Mouse (Mus musculus): ENCODE data around the gene Agtpbp1.

The Agtpbp1 gene

DNA sequence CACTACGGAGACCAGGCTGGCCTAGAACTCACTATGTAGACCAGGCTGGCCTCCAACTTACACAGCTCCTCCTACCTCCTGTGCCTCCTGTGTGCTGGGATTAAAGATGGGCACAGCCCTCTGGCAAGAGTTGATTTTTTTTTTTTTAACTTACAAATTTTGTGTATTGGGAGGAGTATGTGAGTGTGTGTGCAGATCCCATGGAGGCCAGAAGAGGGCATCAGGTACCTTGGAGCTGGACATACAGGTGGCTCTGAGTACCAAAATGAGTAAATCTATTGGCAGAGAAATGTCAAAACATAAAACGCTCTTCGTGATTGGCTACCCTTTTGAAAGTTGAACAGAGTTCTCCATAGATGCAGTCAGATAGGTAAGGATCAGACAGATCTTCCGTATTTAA lies 4.1 kb downstream of the Agtpbp1 start:
- no peak for DNase-seq (ENCODE audit: low spot score in 2 of 2)

- DNase-seq (ENCODE audit: low spot score in 2 of 2): peak; percentile 54 to 60
Measured at GRCm38 (mm10) chr13:59572549-59572948, 12.5 kb downstream of the Agtpbp1 start.

GRCm38 (mm10) chr13:59571107-59571506 lies 13.9 kb downstream of the Agtpbp1 start:
- no peak for DNase-seq (ENCODE audit: low spot score in 2 of 2)

GRCm38 (mm10) chr13:59565945-59566520 lies 19.0 kb downstream of the Agtpbp1 start:
- no peak for DNase-seq (ENCODE audit: low spot score in 2 of 2)

GRCm38 (mm10) chr13:59564923-59565322 lies 20.1 kb downstream of the Agtpbp1 start:
- DNase-seq (ENCODE audit: low spot score in 2 of 2): no peak

DNA sequence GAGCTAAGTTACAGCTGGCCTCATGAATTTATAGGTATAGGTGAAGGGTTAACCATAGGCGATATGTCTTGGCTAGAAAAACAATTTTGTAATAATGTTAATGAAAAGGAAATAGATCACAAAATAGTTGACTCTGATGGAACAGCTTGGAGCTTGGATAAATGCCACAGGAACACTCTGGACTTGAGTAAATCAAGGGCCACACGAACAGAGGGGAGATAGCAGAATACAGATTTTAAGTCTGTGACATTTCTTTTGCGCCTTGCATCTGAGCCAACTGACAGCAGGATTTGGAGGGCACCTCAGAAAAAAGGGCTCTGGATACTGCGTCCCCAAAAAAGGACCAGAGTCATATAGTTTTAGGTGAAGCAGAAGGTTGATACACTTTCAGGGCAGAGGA lies 20.5 kb downstream of the Agtpbp1 start:
- no peak for DNase-seq (ENCODE audit: low spot score in 2 of 2)

- no peak for DNase-seq (ENCODE audit: low spot score in 2 of 2)
Measured at GRCm38 (mm10) chr13:59562471-59562870, 22.6 kb downstream of the Agtpbp1 start.

DNA sequence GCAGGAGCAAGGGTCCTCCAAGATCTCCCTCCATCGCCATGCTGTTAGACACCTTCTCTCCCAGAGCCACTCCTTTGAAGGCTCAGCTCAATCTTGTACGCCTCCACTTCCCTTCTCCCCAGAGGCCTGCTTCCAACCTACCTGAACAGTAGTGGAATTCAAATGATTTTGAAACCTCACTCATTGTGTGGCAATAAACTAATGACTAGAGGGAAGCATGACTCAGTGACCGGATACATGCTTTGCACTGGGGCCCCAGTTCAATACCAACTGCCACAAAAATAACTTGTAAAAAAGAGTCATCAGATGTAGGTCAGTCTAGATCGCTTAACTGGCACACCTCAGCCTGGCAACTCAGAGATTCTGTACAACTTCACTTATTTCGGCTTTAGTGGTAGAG lies 26.3 kb downstream of the Agtpbp1 start:
- no peak for DNase-seq (ENCODE audit: low spot score in 2 of 2)

DNA sequence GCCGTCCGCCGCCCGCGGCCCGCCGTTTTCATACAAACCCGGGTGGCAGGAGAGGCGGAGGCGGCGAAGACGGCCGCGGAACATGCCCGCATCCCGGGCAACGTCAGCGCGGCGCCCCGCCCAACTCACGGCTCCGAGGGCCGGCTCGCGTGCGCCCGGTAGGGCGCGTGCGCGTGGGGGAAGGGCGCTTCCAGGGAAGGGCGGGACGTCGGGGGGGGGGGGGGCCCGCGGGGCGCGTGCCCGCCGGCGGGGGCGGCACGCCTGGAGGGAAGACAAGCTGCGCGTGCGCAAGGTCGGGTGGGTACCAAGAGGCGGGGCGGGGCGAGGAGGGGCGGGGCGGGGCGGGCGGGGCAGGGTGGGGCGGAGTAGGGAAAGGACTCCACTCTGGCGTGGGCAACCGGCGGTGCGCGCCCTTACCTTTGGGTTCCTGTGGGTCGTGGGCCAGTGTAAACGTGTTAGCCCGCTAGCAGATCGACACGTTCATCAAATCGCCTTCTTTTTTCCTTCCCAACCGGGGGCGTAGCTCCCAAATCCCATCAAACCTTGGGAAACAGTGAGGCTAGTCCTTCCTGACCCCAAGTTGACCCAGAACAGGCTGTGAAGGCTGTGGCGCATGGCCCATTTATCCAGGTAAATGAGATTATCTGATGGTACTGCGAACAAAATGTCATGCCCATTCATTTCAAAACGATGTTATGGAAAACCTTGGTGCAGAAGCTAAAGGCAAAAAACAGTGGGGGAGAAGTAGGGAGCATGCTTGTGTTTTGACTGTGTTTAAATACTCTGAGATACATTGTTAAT lies 27.6 kb downstream of the Agtpbp1 start:
- peak; percentile 84 to 85 for DNase-seq (ENCODE audit: low spot score in 2 of 2)

- DNase-seq (ENCODE audit: low spot score in 2 of 2): peak; percentile 46 to 54
Measured at GRCm38 (mm10) chr13:59556670-59557069, 28.4 kb downstream of the Agtpbp1 start.

GRCm38 (mm10) chr13:59555613-59556192 lies 29.3 kb downstream of the Agtpbp1 start:
- DNase-seq (ENCODE audit: low spot score in 2 of 2): no peak

GRCm38 (mm10) chr13:59554772-59555505 lies 30.1 kb downstream of the Agtpbp1 start:
- peak in 1 of 2 experiments; percentile 18 for DNase-seq (ENCODE audit: low spot score in 2 of 2)

GRCm38 (mm10) chr13:59552751-59553150 lies 32.3 kb downstream of the Agtpbp1 start:
- DNase-seq (ENCODE audit: low spot score in 2 of 2): no peak

DNA sequence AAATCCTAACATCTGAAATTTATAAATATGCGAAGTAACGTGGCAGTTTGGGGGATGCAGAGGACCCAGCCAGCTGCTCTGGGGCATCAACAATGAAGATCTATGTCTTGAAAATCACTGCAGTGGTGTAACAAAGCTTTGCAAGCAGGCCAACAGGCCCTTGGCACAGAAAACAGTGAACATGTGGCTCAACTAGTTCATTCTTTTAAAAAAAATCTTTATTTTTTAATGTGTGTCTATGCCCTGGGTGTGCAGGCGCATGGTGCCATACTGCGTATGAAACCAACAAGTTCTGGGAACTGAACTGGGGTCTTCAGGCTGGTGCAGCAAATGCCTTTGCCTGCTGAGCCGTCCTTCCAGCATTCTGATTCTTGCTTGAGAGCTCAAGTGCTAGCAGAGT lies 32.7 kb downstream of the Agtpbp1 start:
- no peak for DNase-seq (ENCODE audit: low spot score in 2 of 2)

DNA sequence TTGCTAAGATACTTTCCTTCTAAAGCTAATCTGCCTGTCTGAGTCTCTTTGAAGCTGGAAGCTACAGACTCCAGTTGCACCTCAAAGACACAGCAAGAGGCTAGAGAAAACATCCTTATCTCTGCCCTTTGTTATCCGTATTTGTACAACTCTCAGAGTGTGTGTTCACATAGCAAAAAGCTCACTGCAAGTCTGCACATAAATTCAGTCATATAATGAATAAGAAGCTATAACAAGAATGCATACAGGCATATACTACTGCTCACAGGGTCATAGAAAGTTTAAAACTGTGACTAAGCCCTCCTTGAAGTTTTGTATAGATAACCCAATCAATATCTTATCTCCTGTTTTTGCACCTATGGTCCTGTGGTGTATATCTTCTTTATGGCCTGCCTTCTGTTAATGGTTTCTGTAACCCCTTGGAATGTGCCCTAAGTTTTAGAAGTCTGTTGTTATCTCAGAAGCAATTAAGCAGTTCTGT lies 35.7 kb downstream of the Agtpbp1 start:
- DNase-seq (ENCODE audit: low spot score in 2 of 2): no peak

DNA sequence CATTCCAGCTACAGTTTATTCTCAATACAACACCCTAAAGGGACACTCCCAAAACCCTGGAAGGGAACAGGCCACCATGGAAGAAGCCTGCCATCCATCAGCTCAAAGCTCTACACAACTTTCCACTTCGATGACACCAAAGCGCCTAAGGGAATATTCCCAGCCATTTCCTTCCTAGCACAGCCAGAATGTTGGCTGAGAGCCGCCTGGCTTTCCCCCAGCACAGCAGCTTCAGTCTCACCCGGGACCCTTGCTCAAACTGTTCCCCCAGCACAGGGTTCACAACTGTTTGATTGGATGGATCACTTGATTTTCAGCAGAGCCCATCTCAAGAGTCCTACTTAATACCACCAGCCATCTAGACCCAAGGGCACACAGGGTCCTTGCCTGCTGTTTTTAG lies 37.3 kb downstream of the Agtpbp1 start:
- peak; percentile 34 to 53 for DNase-seq (ENCODE audit: low spot score in 2 of 2)

DNA sequence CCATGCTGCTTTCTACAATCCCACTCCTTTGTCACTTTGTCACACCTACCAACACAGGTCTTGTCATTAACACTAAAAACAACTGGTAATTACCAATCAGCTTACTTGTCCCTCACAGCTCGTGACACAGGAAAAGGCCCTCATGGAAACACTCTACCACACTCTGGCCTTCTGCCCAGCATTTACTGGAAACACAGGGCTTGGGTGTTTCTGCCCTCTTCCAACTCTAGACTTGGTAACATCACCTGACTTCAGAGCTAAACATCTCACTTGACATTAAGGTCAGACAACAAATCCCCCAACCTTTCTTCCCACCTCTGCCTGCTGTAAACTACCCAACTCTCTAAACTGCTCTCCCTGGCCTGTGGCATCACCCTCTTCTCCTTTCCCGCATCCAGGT lies 37.9 kb downstream of the Agtpbp1 start:
- peak; percentile 40 to 69 for DNase-seq (ENCODE audit: low spot score in 2 of 2)

- DNase-seq (ENCODE audit: low spot score in 2 of 2): no peak
Measured at GRCm38 (mm10) chr13:59542411-59542810, 42.6 kb downstream of the Agtpbp1 start.

DNA sequence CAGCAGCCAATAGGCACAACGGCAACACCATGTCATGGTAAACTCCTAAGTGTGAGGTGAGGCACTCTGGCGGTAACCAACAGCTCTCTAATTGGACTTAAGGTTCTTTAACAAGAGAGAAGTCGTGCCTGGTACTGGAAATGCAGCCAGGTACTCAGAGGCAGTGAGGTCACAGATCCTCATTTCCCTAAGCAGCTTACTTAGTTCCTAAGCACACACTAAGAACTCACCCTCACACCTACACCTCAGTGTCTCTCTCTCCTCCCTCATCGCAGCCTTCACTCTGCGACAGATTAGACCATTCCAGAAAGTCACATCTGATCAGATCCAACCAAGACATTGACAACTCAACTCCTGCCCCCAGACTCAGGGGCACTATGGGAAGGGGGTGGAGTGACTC lies 45.0 kb downstream of the Agtpbp1 start:
- no peak for DNase-seq (ENCODE audit: low spot score in 2 of 2)

- no peak for DNase-seq (ENCODE audit: low spot score in 2 of 2)
Measured at GRCm38 (mm10) chr13:59538661-59539060, 46.4 kb downstream of the Agtpbp1 start.

DNA sequence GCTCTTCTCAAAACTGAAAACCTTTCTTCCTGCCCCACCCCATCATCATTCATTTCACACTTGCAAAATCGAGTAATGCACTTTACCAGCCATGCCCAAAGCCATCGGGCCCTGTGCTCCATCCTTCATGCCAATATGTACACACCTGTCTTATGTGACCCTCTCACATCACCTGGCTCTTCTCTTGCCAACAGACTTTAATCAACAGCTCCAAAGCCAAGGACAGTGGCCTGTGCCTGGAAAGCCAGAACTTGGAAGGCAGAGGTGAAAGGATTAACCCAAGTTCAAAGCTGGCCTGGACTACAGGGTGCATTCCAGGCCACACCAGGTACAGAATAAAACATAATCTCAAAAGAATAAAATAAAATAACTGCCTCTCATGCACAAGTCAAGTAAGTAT lies 48.4 kb downstream of the Agtpbp1 start:
- no peak for DNase-seq (ENCODE audit: low spot score in 2 of 2)

DNA sequence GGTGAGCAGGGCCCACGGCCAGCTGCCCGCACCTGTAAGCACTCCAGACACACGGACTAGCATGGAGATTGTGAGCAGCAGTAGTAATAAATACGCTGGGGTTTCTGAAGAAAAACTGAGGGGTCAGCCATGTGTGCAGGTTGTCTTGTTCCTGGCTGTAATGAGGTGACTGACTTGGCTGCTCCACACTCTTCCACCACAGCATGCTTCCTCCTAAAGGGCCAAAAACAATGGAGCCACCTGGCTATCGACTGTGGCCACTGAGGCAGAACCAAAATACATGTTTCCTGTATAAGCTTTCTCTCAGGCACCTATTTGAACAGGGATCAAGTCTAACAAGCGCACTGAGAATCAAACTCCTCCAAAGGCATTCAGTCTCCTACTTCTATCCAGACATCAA lies 49.3 kb downstream of the Agtpbp1 start:
- no peak for DNase-seq (ENCODE audit: low spot score in 2 of 2)
